Mouse (Mus musculus): ENCODE results near the gene Zpld1. TPM values are rescaled to one million over a fixed set of nuclear protein-coding genes. Genes with fewer than 3 reads are reported as not detected.

Zpld1 gene
- 0.20 TPM in 1 of 2 replicates, not detected in the other for polyA plus RNA-seq (2014; fragmentation: Nextera tagmentation; extraction: Ambion mirVana)

DNA sequence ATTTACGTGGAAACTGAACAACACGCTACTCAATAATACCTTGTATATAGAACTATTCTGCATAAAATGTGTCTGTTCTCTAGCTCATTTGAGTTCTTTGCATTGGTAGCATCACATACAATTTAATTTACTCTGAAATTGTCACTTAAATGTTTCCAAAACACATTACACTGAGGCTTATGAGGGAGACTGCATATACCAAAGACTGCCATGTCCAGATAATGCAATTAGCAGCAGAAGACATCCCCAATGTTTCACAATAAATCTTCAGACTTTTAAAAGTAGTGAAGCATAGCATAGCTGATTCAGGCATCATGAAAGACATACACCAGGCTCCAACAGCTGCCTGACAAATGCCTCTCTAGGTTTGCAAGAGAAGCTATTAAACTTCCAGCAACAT is at the start of gene Zpld1:
Gene Zpld1 (minus strand): TSS at position 101 of the 400 bp plus-strand sequence.
- Histone ChIP-seq H3K9ac (no peak within 1 kb of the TSS), H3K4me1 (ENCODE audit: insufficient read depth) (no peaks in the 10 kb centered on the region), H3K4me3 (ENCODE audit: low read depth, low read length) (no peak within 1 kb of the TSS), H3K27me3 (ENCODE audit: insufficient read depth, low read length) (no peaks in the 10 kb centered on the region), H3K9me3 (ENCODE audit: low read depth, low read length) (no peaks in the 10 kb centered on the region), H3K27ac (ENCODE audit: low read depth) (no peak within 1 kb of the TSS), H3K4me2 (no peak within 1 kb of the TSS), H3K36me3 (ENCODE audit: insufficient read depth) (no peaks in the 10 kb centered on the region)
- TF ChIP-seq CTCF (IDR thresholded peaks at IDR 0.05; ENCODE audit: low read depth) = no peak
- WGBS = 98% methylated on average over 2 of the region's 2 CpGs
- DNase-seq (no peak), ATAC-seq (ENCODE audit: insufficient read depth) (no peak)

DNA sequence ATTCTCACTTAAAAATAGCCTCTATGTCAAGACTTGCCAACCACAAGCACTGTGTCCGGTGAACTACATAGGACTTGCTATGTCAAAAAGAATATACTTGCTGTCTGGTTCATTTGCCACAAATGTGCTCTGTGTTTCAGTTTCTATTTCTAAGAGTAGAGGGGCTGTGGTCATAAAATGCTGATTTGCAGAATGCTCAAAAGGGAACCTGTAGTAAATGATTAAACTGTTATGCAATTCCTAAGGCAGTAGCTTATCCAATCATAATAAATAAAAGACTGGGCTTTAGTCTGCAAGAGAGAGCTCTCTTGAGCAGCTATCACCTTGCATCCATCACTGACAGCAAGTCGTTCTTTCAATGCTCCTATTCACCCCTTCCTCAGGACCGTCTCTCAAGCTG is 47.9 kb upstream of the Zpld1 start:
- TF ChIP-seq CTCF (IDR thresholded peaks at IDR 0.05; ENCODE audit: low read depth) = no peak
- Histone ChIP-seq H3K27me3 (ENCODE audit: insufficient read depth, low read length) (no peaks in the 10 kb centered on the region), H3K27ac (ENCODE audit: low read depth) (no peak overlapping the region), H3K4me2 (no peak overlapping the region), H3K36me3 (ENCODE audit: insufficient read depth) (no peaks in the 10 kb centered on the region), H3K9me3 (ENCODE audit: low read depth, low read length) (peaks cover 3% of the 10 kb centered on the region; the same call in 1 of the 2 replicates), H3K4me3 (ENCODE audit: low read depth, low read length) (no peak overlapping the region), H3K9ac (no peak overlapping the region), H3K4me1 (ENCODE audit: insufficient read depth) (no peaks in the 10 kb centered on the region)
- WGBS = 60% methylated on average over 3 of the region's 3 CpGs
- DNase-seq = no peak
- no peak for ATAC-seq (ENCODE audit: insufficient read depth)

DNA sequence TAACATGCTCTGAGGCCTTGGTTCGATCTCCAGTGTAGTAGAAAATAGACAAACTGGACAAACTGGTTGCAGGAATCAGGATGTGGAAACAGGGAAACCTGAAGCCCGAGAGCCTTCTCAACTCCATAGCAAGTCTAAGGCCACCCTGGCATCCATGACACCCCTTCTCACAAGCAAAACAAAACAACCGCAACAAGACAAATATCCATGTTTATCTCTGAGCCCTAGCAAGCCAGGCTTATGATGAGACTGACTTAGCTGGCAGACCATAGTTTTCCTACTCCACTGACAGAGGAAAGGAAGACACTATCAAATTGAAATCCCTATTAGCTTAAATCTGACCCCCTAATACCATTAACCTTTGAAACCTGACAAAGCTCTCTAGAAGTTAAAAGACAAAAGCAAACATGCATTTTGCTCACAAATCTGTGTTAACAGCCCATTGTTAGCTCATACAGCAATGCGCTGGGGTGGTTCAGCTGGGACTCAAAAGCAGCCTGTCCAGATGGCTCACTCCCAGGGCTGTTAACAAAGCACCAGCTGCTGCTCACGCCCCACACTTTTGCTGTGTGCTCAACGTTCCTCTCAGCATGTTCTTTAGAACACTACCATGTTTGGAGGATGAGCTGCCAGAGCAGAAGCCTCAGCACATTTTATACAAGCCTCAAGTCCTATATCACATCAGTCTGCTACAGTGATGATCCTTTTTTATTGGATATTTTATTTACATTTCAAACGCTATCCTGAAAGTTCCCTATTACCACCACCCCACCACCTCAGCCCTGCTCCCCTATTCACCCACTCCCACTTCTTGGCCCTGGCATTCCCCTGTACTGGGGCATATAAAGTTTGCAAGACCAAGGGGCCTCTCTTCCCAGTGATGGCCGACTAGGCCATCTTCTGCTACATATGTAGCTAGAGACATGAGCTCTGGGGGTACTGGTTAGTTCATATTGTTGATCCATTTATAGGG is 24.0 kb upstream of the Zpld1 start:
- Histone ChIP-seq H3K27ac (ENCODE audit: low read depth) (no peak overlapping the region), H3K9me3 (ENCODE audit: low read depth, low read length) (no peaks in the 10 kb centered on the region), H3K9ac (no peak overlapping the region), H3K4me1 (ENCODE audit: insufficient read depth) (no peaks in the 10 kb centered on the region), H3K36me3 (ENCODE audit: insufficient read depth) (no peaks in the 10 kb centered on the region), H3K27me3 (ENCODE audit: insufficient read depth, low read length) (no peaks in the 10 kb centered on the region), H3K4me2 (no peak overlapping the region), H3K4me3 (ENCODE audit: low read depth, low read length) (no peak overlapping the region)
- peak; percentile 65; the same call in 1 of the 2 replicates for ATAC-seq (ENCODE audit: insufficient read depth)
- 48% methylated on average over 8 of the region's 8 CpGs for WGBS
- TF ChIP-seq CTCF (IDR thresholded peaks at IDR 0.05; ENCODE audit: low read depth) = no peak
- peak; percentile 55 for DNase-seq

DNA sequence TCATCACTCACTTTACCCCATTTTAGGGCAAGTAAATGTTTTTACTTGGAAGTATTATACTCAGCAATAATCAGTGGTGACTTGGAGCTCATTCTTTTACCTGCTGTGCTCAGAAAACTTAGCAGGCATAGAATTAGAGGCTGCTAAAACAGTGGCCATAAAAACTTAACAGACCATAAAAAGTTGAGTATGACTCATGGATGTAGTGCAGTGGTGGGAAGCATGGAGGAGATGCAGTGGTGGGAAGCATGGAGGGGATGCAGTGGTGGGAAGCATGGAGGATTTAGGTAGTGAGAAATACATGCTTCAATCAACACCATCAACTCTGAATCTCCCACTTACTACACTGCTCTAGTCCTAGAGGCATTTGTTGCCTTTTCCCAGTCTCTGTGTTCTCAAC is 19.2 kb upstream of the Zpld1 start:
- DNase-seq = no peak
- no peak for ATAC-seq (ENCODE audit: insufficient read depth)
- no peaks in the 10 kb centered on the region for H3K9me3 ChIP-seq (ENCODE audit: low read depth, low read length)

DNA sequence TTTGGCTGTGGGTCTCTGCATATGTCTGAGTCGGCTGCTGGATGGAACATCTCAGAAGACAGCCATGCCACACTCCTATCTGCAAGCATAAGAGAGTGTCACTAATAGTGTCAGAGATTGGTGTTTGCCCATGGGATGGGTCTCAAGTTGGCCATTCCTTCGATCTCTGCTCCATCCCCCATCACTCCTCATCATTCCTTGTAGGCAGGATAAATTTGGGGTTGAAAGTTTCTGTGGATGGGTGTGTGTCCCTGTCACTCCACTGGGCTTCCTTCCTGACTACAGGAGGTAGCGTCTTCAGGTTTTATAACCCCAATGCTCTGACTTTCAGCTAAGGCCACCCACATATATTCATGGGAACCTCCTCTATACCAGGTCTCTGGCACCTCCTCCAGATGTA is 14.3 kb upstream of the Zpld1 start:
- no peak for ATAC-seq (ENCODE audit: insufficient read depth)
- WGBS = 86% methylated on average over 3 of the region's 3 CpGs
- no peak overlapping the region for H3K9ac ChIP-seq
- H3K4me3 ChIP-seq (ENCODE audit: low read depth, low read length) = no peak overlapping the region
- H3K36me3 ChIP-seq (ENCODE audit: insufficient read depth) = no peaks in the 10 kb centered on the region
- no peak overlapping the region for H3K4me2 ChIP-seq
- H3K4me1 ChIP-seq (ENCODE audit: insufficient read depth) = no peaks in the 10 kb centered on the region
- no peak for TF ChIP-seq CTCF (IDR thresholded peaks at IDR 0.05; ENCODE audit: low read depth)
- no peaks in the 10 kb centered on the region for H3K9me3 ChIP-seq (ENCODE audit: low read depth, low read length)
- no peaks in the 10 kb centered on the region for H3K27me3 ChIP-seq (ENCODE audit: insufficient read depth, low read length)
- DNase-seq = no peak
- H3K27ac ChIP-seq (ENCODE audit: low read depth) = no peak overlapping the region

More for the DNA sequence above, 19.2 kb upstream of the Zpld1 start:
- Histone ChIP-seq H3K4me1 (ENCODE audit: insufficient read depth) (no peaks in the 10 kb centered on the region), H3K9ac (no peak overlapping the region), H3K27me3 (ENCODE audit: insufficient read depth, low read length) (no peaks in the 10 kb centered on the region), H3K36me3 (ENCODE audit: insufficient read depth) (no peaks in the 10 kb centered on the region), H3K4me3 (ENCODE audit: low read depth, low read length) (no peak overlapping the region), H3K27ac (ENCODE audit: low read depth) (no peak overlapping the region), H3K4me2 (no peak overlapping the region)
- no peak for TF ChIP-seq CTCF (IDR thresholded peaks at IDR 0.05; ENCODE audit: low read depth)

DNA sequence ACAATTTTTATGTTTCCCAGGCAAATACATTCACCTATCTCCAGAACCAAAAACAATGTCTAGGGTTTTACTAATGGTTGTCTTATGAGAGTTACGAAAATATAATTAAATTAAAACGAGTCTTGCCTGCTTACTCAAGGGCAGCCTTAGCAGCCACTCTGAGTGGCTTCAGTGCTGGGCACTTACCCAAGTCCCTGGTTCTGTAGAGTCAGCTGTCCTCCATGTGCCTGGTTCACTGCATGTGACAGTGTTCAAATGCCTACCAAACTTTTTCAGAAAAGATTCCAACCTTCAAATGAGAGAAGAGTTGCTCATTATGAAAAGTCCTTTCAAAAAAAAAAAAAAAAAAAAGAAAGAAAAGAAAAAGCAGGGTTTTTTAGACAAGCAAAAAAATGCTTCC is 15.1 kb downstream of the Zpld1 start:
- no peaks in the 10 kb centered on the region for H3K36me3 ChIP-seq (ENCODE audit: insufficient read depth)
- ATAC-seq (ENCODE audit: insufficient read depth) = no peak
- H3K4me1 ChIP-seq (ENCODE audit: insufficient read depth) = no peaks in the 10 kb centered on the region
- TF ChIP-seq CTCF (IDR thresholded peaks at IDR 0.05; ENCODE audit: low read depth) = no peak
- no peak overlapping the region for H3K4me2 ChIP-seq
- DNase-seq = no peak
- H3K4me3 ChIP-seq (ENCODE audit: low read depth, low read length) = no peak overlapping the region
- H3K27ac ChIP-seq (ENCODE audit: low read depth) = no peak overlapping the region
- 71% methylated on average over 2 of the region's 2 CpGs for WGBS
- no peaks in the 10 kb centered on the region for H3K9me3 ChIP-seq (ENCODE audit: low read depth, low read length)
- H3K9ac ChIP-seq = no peak overlapping the region
- no peaks in the 10 kb centered on the region for H3K27me3 ChIP-seq (ENCODE audit: insufficient read depth, low read length)

DNA sequence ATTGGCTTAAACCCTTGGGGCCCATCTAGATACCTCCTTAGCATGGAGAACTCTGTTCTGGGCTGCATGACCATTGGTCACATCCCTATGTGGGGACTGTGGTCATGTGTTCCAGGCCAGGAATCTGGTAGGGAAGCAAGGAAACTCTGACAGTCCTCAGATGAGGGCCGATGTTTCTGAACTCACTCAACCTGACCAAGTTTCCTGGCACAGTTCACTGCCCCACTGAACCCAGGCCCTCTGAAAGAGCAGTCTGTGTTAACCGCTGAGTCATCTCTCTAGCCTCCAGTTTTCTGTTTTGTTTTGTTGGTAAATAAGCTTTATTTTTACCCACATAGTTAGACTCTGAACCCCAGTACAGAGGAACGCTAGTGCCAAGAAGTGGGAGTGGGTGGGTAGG is 20.3 kb downstream of the Zpld1 start:
- Histone ChIP-seq H3K4me2 (no peak overlapping the region), H3K36me3 (ENCODE audit: insufficient read depth) (no peaks in the 10 kb centered on the region), H3K27me3 (ENCODE audit: insufficient read depth, low read length) (no peaks in the 10 kb centered on the region), H3K4me1 (ENCODE audit: insufficient read depth) (no peaks in the 10 kb centered on the region), H3K4me3 (ENCODE audit: low read depth, low read length) (no peak overlapping the region), H3K27ac (ENCODE audit: low read depth) (no peak overlapping the region), H3K9ac (no peak overlapping the region), H3K9me3 (ENCODE audit: low read depth, low read length) (no peaks in the 10 kb centered on the region)
- DNase-seq (no peak), ATAC-seq (ENCODE audit: insufficient read depth) (no peak)
- WGBS = 93% methylated on average over 3 of the region's 3 CpGs
- TF ChIP-seq CTCF (IDR thresholded peaks at IDR 0.05; ENCODE audit: low read depth) = no peak
